Mouse (Mus musculus): ENCODE measurements around the gene Gria2. TPM values are rescaled to one million over a fixed set of nuclear protein-coding genes. Genes with fewer than 3 reads are reported as not detected.

The Gria2 gene
- polyA plus RNA-seq (2015; fragmentation: Nextera tagmentation; extraction: Ambion mirVana), result 0.02 TPM in 1 of 2 replicates, not detected in the other

DNA sequence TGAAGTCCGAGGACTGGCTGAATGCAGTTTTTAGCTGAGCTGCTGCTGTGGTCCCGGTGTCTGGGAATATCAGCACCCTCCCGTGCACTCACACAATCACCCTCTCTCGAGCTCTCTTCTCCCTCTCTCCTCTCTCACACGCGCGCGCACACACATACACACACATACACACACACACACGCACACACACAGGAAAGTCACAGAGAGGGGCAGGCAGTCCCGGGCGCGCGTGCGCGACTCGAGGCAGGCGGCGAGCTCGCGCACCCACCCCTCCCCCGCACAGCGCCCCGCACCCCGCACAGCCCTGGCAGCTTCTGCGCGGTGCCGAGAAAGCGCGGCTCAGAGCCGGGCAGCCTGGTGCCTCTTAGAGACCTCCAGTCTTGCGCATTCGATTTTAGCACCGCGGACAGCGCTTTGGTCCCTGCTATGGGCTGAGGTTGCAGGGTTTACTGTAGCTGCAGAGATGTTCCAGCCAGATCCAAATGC, at the start of gene Gria2:
Gria2 (minus strand) TSS at position 240 of the 486 bp plus-strand sequence.
- under 1% methylated on average over 35 of the region's 35 CpGs for WGBS (ENCODE audit: insufficient replicate concordance)
- H3K9me3 ChIP-seq (replicated peaks; ENCODE audit: control insufficient read depth, low read length), result no peaks in the 10 kb centered on the region
- no peaks in the 10 kb centered on the region for H3K4me1 ChIP-seq (ENCODE audit: control insufficient read depth, low read depth, low read length)
- no peaks in the 10 kb centered on the region for H3K36me3 ChIP-seq (ENCODE audit: control insufficient read depth, insufficient read depth)
- H3K27ac ChIP-seq (ENCODE audit: low read length), result no peak within 1 kb of the TSS
- H3K27me3 ChIP-seq (ENCODE audit: control insufficient read depth, insufficient read depth, low read depth, low read length), result peaks cover 24% of the 10 kb centered on the region
- peak within 1 kb of the TSS; percentile 35 for H3K4me2 ChIP-seq (ENCODE audit: low read depth, low read length)
- ATAC-seq (ENCODE audit: low read depth), result peak; percentile 45; the same call in 1 of the 2 replicates
- 0 out of 2 replicates have a peak within 1 kb of the TSS, but pooled peaks have one; percentile 21 for H3K4me3 ChIP-seq (ENCODE audit: low read depth, low read length)
- H3K9ac ChIP-seq (ENCODE audit: low read depth, low read length), result no peak within 1 kb of the TSS

- Histone ChIP-seq H3K36me3 (ENCODE audit: control insufficient read depth, insufficient read depth) (no peaks in the 10 kb centered on the region), H3K4me3 (ENCODE audit: low read depth, low read length) (no peak overlapping the region), H3K4me2 (ENCODE audit: low read depth, low read length) (no peak overlapping the region), H3K9me3 (replicated peaks; ENCODE audit: control insufficient read depth, low read length) (no peaks in the 10 kb centered on the region), H3K27ac (ENCODE audit: low read length) (no peak overlapping the region), H3K27me3 (ENCODE audit: control insufficient read depth, insufficient read depth, low read depth, low read length) (no peaks in the 10 kb centered on the region), H3K9ac (ENCODE audit: low read depth, low read length) (no peak overlapping the region), H3K4me1 (ENCODE audit: control insufficient read depth, low read depth, low read length) (no peaks in the 10 kb centered on the region)
- ATAC-seq (ENCODE audit: low read depth), result no peak
- 65% methylated on average over 10 of the region's 10 CpGs for WGBS (ENCODE audit: insufficient replicate concordance)
Observed at GRCm38 (mm10) chr3:80850947-80851346, 48.3 kb upstream of the Gria2 start.

- H3K4me3 ChIP-seq (ENCODE audit: low read depth, low read length), result no peak overlapping the region
- H3K4me2 ChIP-seq (ENCODE audit: low read depth, low read length), result no peak overlapping the region
- 57% methylated on average over 2 of the region's 2 CpGs for WGBS (ENCODE audit: insufficient replicate concordance)
- no peak for ATAC-seq (ENCODE audit: low read depth)
- H3K27ac ChIP-seq (ENCODE audit: low read length), result no peak overlapping the region
- no peaks in the 10 kb centered on the region for H3K4me1 ChIP-seq (ENCODE audit: control insufficient read depth, low read depth, low read length)
- no peak overlapping the region for H3K9ac ChIP-seq (ENCODE audit: low read depth, low read length)
- H3K27me3 ChIP-seq (ENCODE audit: control insufficient read depth, insufficient read depth, low read depth, low read length), result no peaks in the 10 kb centered on the region
- no peaks in the 10 kb centered on the region for H3K9me3 ChIP-seq (replicated peaks; ENCODE audit: control insufficient read depth, low read length)
- H3K36me3 ChIP-seq (ENCODE audit: control insufficient read depth, insufficient read depth), result no peaks in the 10 kb centered on the region
Observed at GRCm38 (mm10) chr3:80845634-80846033, 43.0 kb upstream of the Gria2 start.

DNA sequence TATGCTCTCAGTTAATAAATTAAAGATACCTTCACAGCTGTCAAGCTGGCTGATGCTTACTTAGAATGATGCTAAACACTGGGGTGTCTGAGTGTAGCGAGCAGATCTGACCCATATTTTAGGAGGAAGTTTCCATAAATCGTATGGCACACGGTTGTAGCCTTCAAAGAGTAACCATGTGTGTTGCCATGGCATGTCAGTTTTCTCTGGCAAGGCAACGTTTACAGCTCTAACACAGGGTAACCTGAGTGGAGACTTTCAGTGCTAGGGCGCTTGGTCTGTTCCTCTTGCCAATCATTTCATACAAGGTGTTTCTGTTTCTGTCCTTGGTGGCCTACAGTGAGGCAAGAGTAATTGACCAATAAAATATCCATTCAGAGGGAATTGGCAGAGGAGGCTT, 37.2 kb upstream of the Gria2 start:
- no peaks in the 10 kb centered on the region for H3K4me1 ChIP-seq (ENCODE audit: control insufficient read depth, low read depth, low read length)
- H3K4me2 ChIP-seq (ENCODE audit: low read depth, low read length), result no peak overlapping the region
- no peak for ATAC-seq (ENCODE audit: low read depth)
- no peak overlapping the region for H3K9ac ChIP-seq (ENCODE audit: low read depth, low read length)
- H3K4me3 ChIP-seq (ENCODE audit: low read depth, low read length), result no peak overlapping the region
- no peaks in the 10 kb centered on the region for H3K36me3 ChIP-seq (ENCODE audit: control insufficient read depth, insufficient read depth)
- no peaks in the 10 kb centered on the region for H3K9me3 ChIP-seq (replicated peaks; ENCODE audit: control insufficient read depth, low read length)
- no peak overlapping the region for H3K27ac ChIP-seq (ENCODE audit: low read length)
- WGBS (ENCODE audit: insufficient replicate concordance), result 49% methylated on average over 5 of the region's 5 CpGs
- no peaks in the 10 kb centered on the region for H3K27me3 ChIP-seq (ENCODE audit: control insufficient read depth, insufficient read depth, low read depth, low read length)

- Histone ChIP-seq H3K4me2 (ENCODE audit: low read depth, low read length) (no peak overlapping the region), H3K9ac (ENCODE audit: low read depth, low read length) (no peak overlapping the region), H3K27me3 (ENCODE audit: control insufficient read depth, insufficient read depth, low read depth, low read length) (no peaks in the 10 kb centered on the region), H3K27ac (ENCODE audit: low read length) (no peak overlapping the region), H3K4me1 (ENCODE audit: control insufficient read depth, low read depth, low read length) (no peaks in the 10 kb centered on the region), H3K4me3 (ENCODE audit: low read depth, low read length) (no peak overlapping the region), H3K9me3 (replicated peaks; ENCODE audit: control insufficient read depth, low read length) (no peaks in the 10 kb centered on the region), H3K36me3 (ENCODE audit: control insufficient read depth, insufficient read depth) (no peaks in the 10 kb centered on the region)
- no peak for ATAC-seq (ENCODE audit: low read depth)
- 49% methylated on average over 3 of the region's 3 CpGs for WGBS (ENCODE audit: insufficient replicate concordance)
Observed at GRCm38 (mm10) chr3:80837583-80837982, 34.9 kb upstream of the Gria2 start.

- no peaks in the 10 kb centered on the region for H3K36me3 ChIP-seq (ENCODE audit: control insufficient read depth, insufficient read depth)
- 41% methylated on average over 1 of the region's 1 CpGs for WGBS (ENCODE audit: insufficient replicate concordance)
- H3K27ac ChIP-seq (ENCODE audit: low read length), result no peak overlapping the region
- no peaks in the 10 kb centered on the region for H3K27me3 ChIP-seq (ENCODE audit: control insufficient read depth, insufficient read depth, low read depth, low read length)
- H3K4me3 ChIP-seq (ENCODE audit: low read depth, low read length), result no peak overlapping the region
- no peak overlapping the region for H3K4me2 ChIP-seq (ENCODE audit: low read depth, low read length)
- ATAC-seq (ENCODE audit: low read depth), result no peak
- H3K4me1 ChIP-seq (ENCODE audit: control insufficient read depth, low read depth, low read length), result no peaks in the 10 kb centered on the region
- no peak overlapping the region for H3K9ac ChIP-seq (ENCODE audit: low read depth, low read length)
- no peaks in the 10 kb centered on the region for H3K9me3 ChIP-seq (replicated peaks; ENCODE audit: control insufficient read depth, low read length)
Observed at GRCm38 (mm10) chr3:80823975-80824374, 21.3 kb upstream of the Gria2 start.

- Histone ChIP-seq H3K9me3 (replicated peaks; ENCODE audit: control insufficient read depth, low read length) (no peaks in the 10 kb centered on the region), H3K27me3 (ENCODE audit: control insufficient read depth, insufficient read depth, low read depth, low read length) (no peaks in the 10 kb centered on the region), H3K4me3 (ENCODE audit: low read depth, low read length) (no peak overlapping the region), H3K36me3 (ENCODE audit: control insufficient read depth, insufficient read depth) (no peaks in the 10 kb centered on the region), H3K4me2 (ENCODE audit: low read depth, low read length) (no peak overlapping the region), H3K27ac (ENCODE audit: low read length) (no peak overlapping the region), H3K9ac (ENCODE audit: low read depth, low read length) (no peak overlapping the region), H3K4me1 (ENCODE audit: control insufficient read depth, low read depth, low read length) (no peaks in the 10 kb centered on the region)
- no peak for ATAC-seq (ENCODE audit: low read depth)
- 64% methylated on average over 1 of the region's 1 CpGs for WGBS (ENCODE audit: insufficient replicate concordance)
Observed at GRCm38 (mm10) chr3:80818619-80819018, 16.0 kb upstream of the Gria2 start.

DNA sequence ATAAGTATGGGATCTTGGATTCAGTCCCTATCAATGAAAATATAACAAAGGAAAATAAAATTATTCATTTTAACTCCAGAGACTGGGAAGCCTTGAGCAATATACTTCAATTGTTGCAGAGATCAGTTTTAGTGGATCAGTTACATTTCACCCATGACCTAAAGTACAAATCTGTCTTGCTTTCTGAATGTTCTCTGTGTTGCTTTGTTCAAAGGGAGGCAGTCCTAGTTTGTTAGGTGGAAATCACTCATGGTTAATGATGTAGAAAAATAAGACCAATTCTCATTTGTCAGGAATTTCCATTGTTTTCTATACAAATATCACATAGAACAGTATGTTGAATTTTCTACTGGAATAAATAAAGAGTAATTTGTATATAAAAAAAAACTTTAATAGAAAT, 11.1 kb upstream of the Gria2 start:
- Histone ChIP-seq H3K4me1 (ENCODE audit: control insufficient read depth, low read depth, low read length) (no peaks in the 10 kb centered on the region), H3K4me2 (ENCODE audit: low read depth, low read length) (no peak overlapping the region), H3K4me3 (ENCODE audit: low read depth, low read length) (no peak overlapping the region), H3K27me3 (ENCODE audit: control insufficient read depth, insufficient read depth, low read depth, low read length) (no peaks in the 10 kb centered on the region), H3K9me3 (replicated peaks; ENCODE audit: control insufficient read depth, low read length) (no peaks in the 10 kb centered on the region), H3K9ac (ENCODE audit: low read depth, low read length) (no peak overlapping the region), H3K36me3 (ENCODE audit: control insufficient read depth, insufficient read depth) (no peaks in the 10 kb centered on the region), H3K27ac (ENCODE audit: low read length) (no peak overlapping the region)
- no peak for ATAC-seq (ENCODE audit: low read depth)

- H3K27ac ChIP-seq (ENCODE audit: low read length), result no peak overlapping the region
- no peak overlapping the region for H3K4me3 ChIP-seq (ENCODE audit: low read depth, low read length)
- no peak for ATAC-seq (ENCODE audit: low read depth)
- no peak overlapping the region for H3K4me2 ChIP-seq (ENCODE audit: low read depth, low read length)
- H3K9ac ChIP-seq (ENCODE audit: low read depth, low read length), result no peak overlapping the region
- H3K36me3 ChIP-seq (ENCODE audit: control insufficient read depth, insufficient read depth), result no peaks in the 10 kb centered on the region
- 29% methylated on average over 3 of the region's 3 CpGs for WGBS (ENCODE audit: insufficient replicate concordance)
- no peaks in the 10 kb centered on the region for H3K27me3 ChIP-seq (ENCODE audit: control insufficient read depth, insufficient read depth, low read depth, low read length)
- no peaks in the 10 kb centered on the region for H3K4me1 ChIP-seq (ENCODE audit: control insufficient read depth, low read depth, low read length)
- no peaks in the 10 kb centered on the region for H3K9me3 ChIP-seq (replicated peaks; ENCODE audit: control insufficient read depth, low read length)
Observed at GRCm38 (mm10) chr3:80812237-80812636, 9.6 kb upstream of the Gria2 start.

All from liver, embryonic 16.5 days (tissue).